Mouse (Mus musculus) heart, embryonic 11.5 days (tissue): ENCODE results near the gene Aadacl2. TPM values are rescaled to one million over a fixed set of nuclear protein-coding genes. Genes with fewer than 3 reads are reported as not detected.

Experiments used
- ATAC-seq: fragments of 200-750 bp; cut with Nextera tagmentation; replicated peaks from 2 replicates; pipeline ENCODE4 v1.8.0; 2017; ENCODE audit warnings: moderate library complexity; ENCODE audit not compliant: insufficient number of reproducible peaks, low FRiP score, low TSS enrichment
- H3K27ac ChIP-seq: fragments of 300-500 bp; sonication (generic); 2 replicates; pipeline ENCODE4 v1.5.1; 2014; ENCODE audit warnings: mild to moderate bottlenecking, low read depth, low read length
- H3K27me3 ChIP-seq: fragments of 300-500 bp; sonication (generic); 2 replicates; pipeline ENCODE4 v1.6.1; 2014; ENCODE audit warnings: mild to moderate bottlenecking, low read length, mixed read lengths; ENCODE audit not compliant: control insufficient read depth, insufficient read depth
- H3K36me3 ChIP-seq: fragments of 300-500 bp; sonication (generic); 2 replicates; pipeline ENCODE4 v1.6.1; 2014; ENCODE audit warnings: mild to moderate bottlenecking, low read length, moderate library complexity, mixed read lengths; ENCODE audit not compliant: control insufficient read depth, insufficient read depth
- H3K4me1 ChIP-seq: fragments of 300-500 bp; sonication (generic); 2 replicates; pipeline ENCODE4 v1.6.1; 2014; ENCODE audit warnings: low read length; ENCODE audit not compliant: control insufficient read depth, insufficient read depth
- H3K4me2 ChIP-seq: fragments of 300-500 bp; sonication (generic); 2 replicates; pipeline ENCODE4 v1.6.1; 2014; ENCODE audit warnings: mild to moderate bottlenecking, moderate library complexity
- H3K4me3 ChIP-seq: fragments of 300-500 bp; sonication (generic); 2 replicates; pipeline ENCODE4 v1.5.1; 2014; ENCODE audit warnings: low read depth, low read length
- H3K9ac ChIP-seq: fragments of 300-500 bp; sonication (generic); 2 replicates; pipeline ENCODE4 v1.6.1; 2014; ENCODE audit warnings: mild to moderate bottlenecking, low read depth, low read length, moderate library complexity
- H3K9me3 ChIP-seq: fragments of 300-500 bp; sonication (generic); replicated peaks from 2 replicates; pipeline ENCODE4 v1.6.1; 2016; ENCODE audit warnings: low read length; ENCODE audit not compliant: control insufficient read depth
- WGBS: fragments of 180-500 bp; shearing (Covaris S2); extraction: QIAGEN DNeasy Blood & Tissue Kit; methylation state at CpG from one replicate; pipeline ENCODE4 v1.1.7; 2014; ENCODE audit not compliant: insufficient replicate concordance; 5-methylcytosine and 5-hydroxymethylcytosine counted together
- polyA plus RNA-seq: library from polyadenylated mRNA; unstranded; fragments of >200 nt; fragmentation: Nextera tagmentation; extraction: Ambion mirVana; gene quantifications from 2 replicates; pipeline ENCODE4 v1.2.1, GENCODE M21; 2014

Aadacl2 gene
- not detected in 2 replicates for polyA plus RNA-seq

- Histone ChIP-seq H3K27ac (no peak within 1 kb of the TSS), H3K27me3 (no peaks in the 10 kb centered on the region), H3K4me2 (no peak within 1 kb of the TSS), H3K9me3 (no peaks in the 10 kb centered on the region), H3K4me3 (no peak within 1 kb of the TSS), H3K9ac (no peak within 1 kb of the TSS), H3K4me1 (no peaks in the 10 kb centered on the region), H3K36me3 (no peaks in the 10 kb centered on the region)
- ATAC-seq = no peak
- WGBS = 66% methylated on average over 1 of the region's 1 CpGs
Measured at GRCm38 (mm10) chr3:60006443-60006842, at the start of gene Aadacl2. Gene Aadacl2 (plus strand): TSS chr3:60006743.

- Histone ChIP-seq H3K27me3 (no peaks in the 10 kb centered on the region), H3K27ac (no peak overlapping the region), H3K9me3 (no peaks in the 10 kb centered on the region), H3K4me2 (no peak overlapping the region), H3K4me1 (no peaks in the 10 kb centered on the region), H3K4me3 (no peak overlapping the region), H3K36me3 (no peaks in the 10 kb centered on the region), H3K9ac (no peak overlapping the region)
- ATAC-seq = no peak
- 80% methylated on average over 5 of the region's 5 CpGs for WGBS
Measured at GRCm38 (mm10) chr3:59970891-59971290, 35.7 kb upstream of the Aadacl2 start.

GRCm38 (mm10) chr3:59974591-59974990 lies 32.0 kb upstream of the Aadacl2 start:
- H3K27me3 ChIP-seq = no peaks in the 10 kb centered on the region
- ATAC-seq = no peak
- H3K4me1 ChIP-seq = no peaks in the 10 kb centered on the region
- H3K4me2 ChIP-seq = no peak overlapping the region
- H3K36me3 ChIP-seq = no peaks in the 10 kb centered on the region
- H3K27ac ChIP-seq = no peak overlapping the region
- no peak overlapping the region for H3K9ac ChIP-seq
- no peak overlapping the region for H3K4me3 ChIP-seq
- H3K9me3 ChIP-seq = no peaks in the 10 kb centered on the region

GRCm38 (mm10) chr3:60003622-60004021 lies 2.9 kb upstream of the Aadacl2 start:
- Histone ChIP-seq H3K27me3 (no peaks in the 10 kb centered on the region), H3K9me3 (no peaks in the 10 kb centered on the region), H3K4me2 (no peak overlapping the region), H3K9ac (no peak overlapping the region), H3K36me3 (no peaks in the 10 kb centered on the region), H3K4me3 (no peak overlapping the region), H3K4me1 (no peaks in the 10 kb centered on the region), H3K27ac (no peak overlapping the region)
- no peak for ATAC-seq

DNA sequence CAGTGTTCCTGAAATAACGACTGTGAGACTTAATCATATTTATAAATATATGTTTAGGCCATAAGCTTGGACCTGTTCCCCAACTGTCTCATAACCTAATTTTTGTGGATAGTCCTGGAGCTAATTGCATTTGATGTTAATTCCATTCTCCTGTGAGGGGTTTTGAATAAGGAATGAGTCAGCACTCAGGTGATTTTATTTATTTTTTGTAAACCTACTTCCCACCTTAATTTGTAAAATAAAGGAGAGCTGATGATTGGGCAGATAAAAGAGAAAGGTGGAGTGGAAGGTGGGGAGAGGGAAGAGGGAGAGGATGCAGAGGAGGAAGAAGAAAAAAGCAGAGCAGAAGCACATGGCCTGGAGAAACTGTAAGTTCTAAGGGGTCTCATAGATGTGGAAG lies 18.9 kb downstream of the Aadacl2 start, which contains the start of gene Aadac:
Gene Aadac (plus strand): TSS at position 301 of the 400 bp plus-strand sequence.
- 66% methylated on average over 1 of the region's 1 CpGs for WGBS
- Histone ChIP-seq H3K9ac (no peak within 1 kb of the TSS), H3K4me3 (no peak within 1 kb of the TSS), H3K4me1 (no peaks in the 10 kb centered on the region), H3K36me3 (no peaks in the 10 kb centered on the region), H3K27ac (no peak within 1 kb of the TSS), H3K4me2 (no peak within 1 kb of the TSS), H3K9me3 (no peaks in the 10 kb centered on the region), H3K27me3 (no peaks in the 10 kb centered on the region)
- no peak for ATAC-seq

DNA sequence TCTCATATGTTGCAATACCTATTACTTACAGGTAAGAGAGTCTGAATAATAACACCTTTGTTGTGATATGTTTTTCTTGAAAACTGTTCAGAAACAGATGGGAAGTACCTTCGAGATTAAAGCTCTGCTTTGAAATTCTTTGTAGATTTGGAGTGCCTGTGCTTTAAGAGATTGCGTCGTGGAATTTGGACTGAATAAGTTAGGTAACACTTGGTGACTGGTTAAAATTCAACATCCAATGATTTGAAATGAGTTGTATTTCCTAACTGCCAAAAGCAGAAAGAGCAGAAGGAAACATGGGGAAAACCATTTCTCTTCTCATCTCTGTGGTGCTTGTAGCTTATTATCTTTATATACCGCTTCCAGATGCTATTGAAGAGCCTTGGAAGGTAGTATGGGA lies 25.0 kb downstream of the Aadacl2 start:
- Histone ChIP-seq H3K4me2 (no peak overlapping the region), H3K4me1 (no peaks in the 10 kb centered on the region), H3K36me3 (no peaks in the 10 kb centered on the region), H3K4me3 (no peak overlapping the region), H3K27me3 (no peaks in the 10 kb centered on the region), H3K27ac (no peak overlapping the region), H3K9ac (no peak overlapping the region), H3K9me3 (no peaks in the 10 kb centered on the region)
- no peak for ATAC-seq
- WGBS = 75% methylated on average over 4 of the region's 4 CpGs

- Histone ChIP-seq H3K4me1 (no peaks in the 10 kb centered on the region), H3K36me3 (no peaks in the 10 kb centered on the region), H3K9me3 (no peaks in the 10 kb centered on the region), H3K4me2 (no peak overlapping the region), H3K4me3 (no peak overlapping the region), H3K27ac (no peak overlapping the region), H3K27me3 (no peaks in the 10 kb centered on the region), H3K9ac (no peak overlapping the region)
- 81% methylated on average over 3 of the region's 3 CpGs for WGBS
- no peak for ATAC-seq
Measured at GRCm38 (mm10) chr3:60046221-60046913, 39.8 kb downstream of the Aadacl2 start.

DNA sequence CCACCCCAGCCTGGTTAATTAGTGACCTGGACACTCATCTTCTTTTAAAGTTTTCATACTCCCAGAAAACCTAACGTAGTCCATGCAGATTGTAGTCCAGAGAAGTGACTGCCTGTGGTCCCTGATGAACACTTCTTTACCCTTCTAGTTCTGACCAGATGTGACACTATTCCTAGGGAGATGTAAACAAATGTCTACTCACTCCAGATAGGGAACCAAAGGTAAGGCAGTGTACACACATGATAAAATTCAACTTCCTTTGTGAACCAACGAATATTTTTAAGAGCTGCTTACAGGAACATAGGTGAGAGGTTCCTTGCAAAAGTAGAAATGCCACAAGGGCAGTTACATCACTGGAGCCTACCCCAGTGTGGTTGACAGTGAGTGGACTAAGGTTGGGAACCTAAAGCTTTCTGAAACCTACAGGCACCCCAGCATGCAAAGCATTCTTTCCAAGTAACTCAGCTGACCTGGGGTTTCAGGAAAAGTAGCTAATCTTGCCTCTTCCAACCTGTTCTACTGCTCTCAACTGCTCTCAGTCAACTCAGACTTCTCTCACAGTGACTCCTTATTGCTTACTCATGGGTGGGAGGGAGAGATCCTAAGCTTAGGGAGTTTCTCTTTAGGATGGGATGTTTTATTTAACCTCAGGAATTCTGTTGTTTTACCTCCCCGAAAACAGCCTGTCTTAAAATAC lies 46.8 kb downstream of the Aadacl2 start:
- Histone ChIP-seq H3K4me3 (no peak overlapping the region), H3K36me3 (no peaks in the 10 kb centered on the region), H3K27me3 (no peaks in the 10 kb centered on the region), H3K9me3 (no peaks in the 10 kb centered on the region), H3K4me1 (no peaks in the 10 kb centered on the region), H3K9ac (no peak overlapping the region), H3K4me2 (no peak overlapping the region), H3K27ac (no peak overlapping the region)
- 65% methylated on average over 3 of the region's 3 CpGs for WGBS
- ATAC-seq = no peak

- Histone ChIP-seq H3K9me3 (no peaks in the 10 kb centered on the region), H3K4me3 (no peak overlapping the region), H3K4me2 (no peak overlapping the region), H3K27me3 (no peaks in the 10 kb centered on the region), H3K36me3 (no peaks in the 10 kb centered on the region), H3K4me1 (no peaks in the 10 kb centered on the region), H3K27ac (no peak overlapping the region), H3K9ac (no peak overlapping the region)
- no peak for ATAC-seq
- 78% methylated on average over 2 of the region's 2 CpGs for WGBS
Measured at GRCm38 (mm10) chr3:60053931-60054330, 47.4 kb downstream of the Aadacl2 start.
